Mouse (Mus musculus) ES-E14 (cell line): ENCODE measurements around the gene Asic4. TPM values are rescaled to one million over a fixed set of nuclear protein-coding genes. Genes with fewer than 3 reads are reported as not detected.
A peak's percentile ranks its signal among the peaks of the same experiment; 100 is the strongest.

ENCODE experiments used
- DNase-seq: peaks from one replicate; pipeline ENCODE4 v3.0.0-alpha.2; 2013; ENCODE audit warnings: low read depth, low spot score
- H3K27ac ChIP-seq: 2 replicates; pipeline ENCODE4 v1.5.1; 2012; ENCODE audit warnings: low read depth, mild to moderate bottlenecking, low read length, moderate library complexity, mixed read lengths; ENCODE audit not compliant: poor library complexity, insufficient read depth, severe bottlenecking
- H3K36me3 ChIP-seq: 2 replicates; pipeline ENCODE4 v1.6.1; 2012; ENCODE audit warnings: mild to moderate bottlenecking, low read length, moderate library complexity, mixed read lengths; ENCODE audit not compliant: control insufficient read depth, poor library complexity, insufficient read depth, severe bottlenecking
- H3K4me1 ChIP-seq, 2 experiments: fragments of 150-350 bp in 1 of 2; sonication (generic) in 1 of 2; 2 replicates each; pipeline ENCODE4 v1.6.1; 2012; ENCODE audit warnings: low read length in 2 of 2, mild to moderate bottlenecking in 1 of 2, mixed read lengths in 1 of 2; ENCODE audit not compliant: control insufficient read depth in 2 of 2, insufficient read depth in 2 of 2, poor library complexity in 1 of 2
- H3K4me3 ChIP-seq, 2 experiments: fragments of 150-350 bp in 1 of 2; sonication (generic) in 1 of 2; 2 replicates each; pipeline ENCODE4 v1.5.1; 2012; ENCODE audit warnings: low read length in 2 of 2, low read depth in 1 of 2, mild to moderate bottlenecking in 1 of 2, mixed read lengths in 1 of 2; ENCODE audit not compliant: insufficient read depth in 1 of 2, poor library complexity in 1 of 2, severe bottlenecking in 1 of 2
- H3K9ac ChIP-seq: 2 replicates; pipeline ENCODE4 v1.6.1; 2012; ENCODE audit warnings: low read depth, mild to moderate bottlenecking, low read length, mixed read lengths; ENCODE audit not compliant: poor library complexity, insufficient read depth, severe bottlenecking
- H3K9me3 ChIP-seq: fragments of 150-350 bp; sonication (generic); 2 replicates; pipeline ENCODE4 v1.6.1; 2012; ENCODE audit warnings: low read depth, mild to moderate bottlenecking, low read length; ENCODE audit not compliant: control insufficient read depth, insufficient read depth
- CHD2 ChIP-seq: IDR thresholded peaks from 2 replicates; pipeline ENCODE4 v1.6.1; 2014; ENCODE audit warnings: mild to moderate bottlenecking, low read depth, low read length, inconsistent platforms
- HCFC1 ChIP-seq: IDR thresholded peaks from 2 replicates; pipeline ENCODE4 v1.6.1; 2012; ENCODE audit warnings: low read length, inconsistent platforms, borderline replicate concordance; ENCODE audit not compliant: insufficient read depth
- MAFK ChIP-seq: IDR thresholded peaks from 2 replicates; pipeline ENCODE4 v1.6.1; 2014; ENCODE audit warnings: mild to moderate bottlenecking, low read depth, low read length, inconsistent platforms; ENCODE audit not compliant: insufficient read depth
- ZC3H11A ChIP-seq: IDR thresholded peaks from 2 replicates; pipeline ENCODE4 v1.6.1; 2012; ENCODE audit warnings: low read depth, mild to moderate bottlenecking, inconsistent platforms, low read length, borderline replicate concordance
- ZNF384 ChIP-seq: IDR thresholded peaks from 2 replicates; pipeline ENCODE4 v1.6.1; 2012; ENCODE audit warnings: low read depth, low read length, inconsistent platforms
- in situ Hi-C, 2 experiments: fragments of 600-800 bp; cut with MboI; formaldehyde crosslinking; loops; one replicate each; pipeline ENCODE4 v1.15.1; 2025; ENCODE audit warnings: low sequenced_read_pairs in 2 of 2, inconsistent platforms in 1 of 2; ENCODE audit not compliant: unreplicated experiment in 2 of 2
- total RNA-seq: library from RNA; depleted of rRNA; stranded (reverse); fragments of 300-350 nt; gene quantifications from 2 replicates; pipeline ENCODE4 v1.2.3, GENCODE M21; 2012

The Asic4 gene
- total RNA-seq, 1 experiment: not detected

DNA sequence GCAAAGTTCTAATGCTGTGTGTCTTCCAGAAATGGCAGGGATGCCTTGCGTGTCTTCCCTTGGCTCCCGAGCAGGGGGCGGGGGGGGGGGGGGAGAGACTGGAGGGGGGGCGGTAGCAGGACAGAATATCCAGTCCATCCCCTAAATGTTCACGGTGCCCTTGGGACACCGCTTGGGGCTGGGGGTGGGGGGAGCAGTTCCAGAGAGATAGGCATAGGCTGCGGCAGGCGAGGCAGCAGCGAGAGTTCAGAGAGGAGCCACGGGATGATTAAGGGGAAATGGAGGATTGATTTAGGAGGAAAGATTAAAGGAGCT lies 7.4 kb downstream of the Asic4 start:
- Histone ChIP-seq H3K9ac (no peak overlapping the region; the same call in 1 of the 2 replicates), H3K4me1 (0 out of 4 replicates have a peak, but pooled peaks cover 0 to 2% of the 10 kb centered on the region in 2 experiments), H3K27ac (no peak overlapping the region), H3K9me3 (no peaks in the 10 kb centered on the region), H3K36me3 (no peaks in the 10 kb centered on the region), H3K4me3 (peak overlapping the region in 1 of 2 experiments; percentile 10; a peak in 1 of 4 replicates)
- in situ Hi-C loops: no loop called here
- DNase-seq: no peak
- TF ChIP-seq ZNF384 (no peak), HCFC1 (no peak), MAFK (no peak), ZC3H11A (no peak), CHD2 (no peak)

DNA sequence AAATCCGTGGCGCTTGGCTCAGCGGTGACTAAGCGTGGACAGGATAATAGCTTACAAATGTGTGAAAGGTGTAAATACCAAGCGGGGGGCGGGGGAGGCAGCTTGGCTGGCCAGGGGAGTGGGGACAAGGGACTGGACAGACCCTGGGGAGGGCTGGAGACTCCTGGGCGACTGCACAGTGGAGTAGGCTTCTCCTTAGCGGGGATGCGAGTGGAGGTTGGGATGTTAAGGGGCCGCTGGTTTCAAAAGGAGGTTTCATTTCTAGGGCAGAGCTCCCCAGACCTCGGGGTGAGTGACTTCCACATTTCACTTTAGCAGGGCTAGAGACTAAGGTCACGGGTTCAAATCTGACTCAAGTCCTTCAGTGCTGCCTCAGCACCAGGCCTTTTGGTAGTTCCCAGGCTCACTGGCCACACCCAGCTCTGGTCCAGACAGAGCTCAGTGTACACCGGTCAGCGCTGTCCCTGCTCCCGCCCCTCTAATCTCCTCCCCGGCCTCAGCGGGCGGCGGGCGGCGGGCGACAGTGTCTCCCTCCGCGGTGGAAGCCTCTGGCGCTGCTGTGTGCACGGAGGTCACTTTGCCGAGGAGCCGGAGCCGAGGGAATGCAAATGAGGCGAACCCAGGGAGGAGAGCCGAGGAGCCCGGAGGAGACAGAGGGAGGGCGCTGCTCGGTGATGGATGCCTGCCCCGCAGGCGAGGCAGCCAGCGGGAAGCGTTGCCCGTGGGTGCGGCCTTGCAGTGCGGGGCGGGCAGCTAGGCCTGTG lies 8.0 kb downstream of the Asic4 start:
- H3K36me3 ChIP-seq: no peaks in the 10 kb centered on the region
- no peak overlapping the region; the same call in 1 of the 2 replicates for H3K9ac ChIP-seq
- no peak for DNase-seq
- no peak overlapping the region for H3K27ac ChIP-seq
- H3K9me3 ChIP-seq: no peaks in the 10 kb centered on the region
- 0 out of 4 replicates have a peak, but pooled peaks cover 0 to 2% of the 10 kb centered on the region in 2 experiments for H3K4me1 ChIP-seq
- in situ Hi-C loops: no loop called here
- TF ChIP-seq ZNF384 (no peak), ZC3H11A (no peak), MAFK (no peak)
- peak overlapping the region; percentile 0 to 10; a peak in 2 of 4 replicates for H3K4me3 ChIP-seq

DNA sequence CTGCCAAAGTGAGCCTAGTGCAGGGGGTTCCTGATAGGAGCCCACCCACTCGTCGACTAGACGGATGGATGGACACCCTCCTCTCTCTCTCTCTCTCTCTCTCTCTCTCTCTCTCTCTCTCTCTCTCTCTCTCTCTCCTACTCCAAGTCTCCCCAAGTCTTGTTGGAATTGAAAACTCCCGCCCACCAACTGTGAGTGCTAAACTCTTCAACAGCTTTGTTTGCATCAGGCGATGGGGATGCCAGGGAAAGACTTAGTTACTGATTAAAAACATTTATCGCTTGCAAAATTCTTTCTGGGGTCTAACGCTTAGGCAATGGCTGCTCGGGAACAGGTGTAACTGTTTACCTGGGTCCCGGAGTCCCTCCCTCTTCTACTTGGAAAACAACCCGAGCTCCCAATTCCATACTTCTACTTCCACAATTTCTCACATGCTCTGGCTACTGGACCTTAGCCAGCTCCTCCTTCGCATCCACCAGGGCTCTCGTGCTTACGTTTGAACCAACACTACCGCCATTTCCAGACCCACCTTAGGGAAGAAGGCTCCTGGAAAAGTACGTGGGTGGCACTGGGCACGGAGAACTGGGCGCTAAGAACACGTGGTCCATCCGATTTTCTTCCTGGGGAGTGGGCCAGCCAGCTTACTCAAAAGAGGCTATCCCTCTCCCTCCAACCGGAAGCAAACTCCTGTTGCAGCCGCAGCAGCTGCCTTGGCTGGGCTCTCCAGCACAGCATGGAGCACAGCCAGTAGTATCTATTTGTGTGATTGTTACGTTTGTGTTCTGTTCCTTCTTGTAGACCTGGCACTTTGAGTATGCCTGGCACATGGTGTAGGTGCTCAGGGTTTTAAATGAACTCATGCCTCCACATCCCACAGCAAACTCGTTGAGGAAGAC lies 8.8 kb downstream of the Asic4 start:
- in situ Hi-C loops: no loop called here
- H3K27ac ChIP-seq: no peak overlapping the region

DNA sequence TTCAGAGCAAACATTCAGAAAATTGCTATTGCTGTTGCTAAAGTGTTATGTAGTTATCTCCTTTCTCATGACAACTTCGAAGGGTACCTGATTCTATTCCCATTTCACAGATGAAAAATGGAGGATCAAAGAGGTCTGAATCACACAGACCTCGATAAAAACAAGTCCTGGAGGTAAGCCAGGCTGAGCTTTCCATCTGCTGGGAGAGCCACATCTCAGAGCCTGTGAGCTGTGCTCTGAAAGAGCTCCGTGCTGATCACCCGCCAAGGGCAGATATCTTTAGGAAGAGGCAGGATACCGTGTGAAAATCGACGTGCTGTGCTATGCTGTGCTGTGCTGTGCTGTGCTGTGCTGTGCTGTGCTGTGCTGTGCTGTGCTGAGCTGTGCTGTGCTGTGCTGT lies 10.1 kb downstream of the Asic4 start:
- Histone ChIP-seq H3K4me3 (no peak overlapping the region), H3K36me3 (no peaks in the 10 kb centered on the region), H3K9me3 (no peaks in the 10 kb centered on the region), H3K4me1 (0 out of 4 replicates have a peak, but pooled peaks cover 0 to 2% of the 10 kb centered on the region in 2 experiments), H3K9ac (no peak overlapping the region), H3K27ac (no peak overlapping the region)
- no peak for DNase-seq
- TF ChIP-seq MAFK (no peak), ZNF384 (no peak), CHD2 (no peak), ZC3H11A (no peak)
- in situ Hi-C loops: loop anchor here (10.0 kb wide), 1 partner anchor 115 kb away; no protein-coding TSS in a partner anchor

More for the DNA sequence above, 8.8 kb downstream of the Asic4 start:
- Histone ChIP-seq H3K36me3 (no peaks in the 10 kb centered on the region), H3K9ac (no peak overlapping the region), H3K4me1 (0 out of 4 replicates have a peak, but pooled peaks cover 0 to 2% of the 10 kb centered on the region in 2 experiments), H3K4me3 (peak overlapping the region in 1 of 2 experiments; percentile 10; a peak in 1 of 4 replicates), H3K9me3 (no peaks in the 10 kb centered on the region)
- no peak for TF ChIP-seq MAFK
- TF ChIP-seq ZNF384: no peak
- no peak for DNase-seq
